Mouse (Mus musculus): ENCODE measurements around the gene H3f3b. TPM values are rescaled to one million over a fixed set of nuclear protein-coding genes. Genes with fewer than 3 reads are reported as not detected.

H3f3b gene
- polyA plus RNA-seq, 1 experiment from 2014 or later, result 1,827 TPM

Other genes with a start within 250 kb of the H3f3b start
- gene Caskin2, start 214.3 kb downstream of the H3f3b start, polyA plus RNA-seq (2014; fragmentation: Nextera tagmentation; extraction: Ambion mirVana), result 16.4 and 19.1 TPM in 2 replicates
- gene Tsen54, start 213.2 kb downstream of the H3f3b start, polyA plus RNA-seq (2014; fragmentation: Nextera tagmentation; extraction: Ambion mirVana), result 26.1 and 29.8 TPM in 2 replicates
- gene Llgl2, start 203.9 kb downstream of the H3f3b start, polyA plus RNA-seq (2014; fragmentation: Nextera tagmentation; extraction: Ambion mirVana), result 6.1 and 6.5 TPM in 2 replicates
- 0.12 and 0.13 TPM in 2 replicates for gene Myo15b, start 169.6 kb downstream of the H3f3b start, polyA plus RNA-seq (2014; fragmentation: Nextera tagmentation; extraction: Ambion mirVana)
- gene Smim5, start 128.0 kb downstream of the H3f3b start, polyA plus RNA-seq (2014; fragmentation: Nextera tagmentation; extraction: Ambion mirVana), result 2.0 and 3.4 TPM in 2 replicates
- 0.42 TPM in 1 of 2 replicates, not detected in the other for gene Smim6, start 115.9 kb downstream of the H3f3b start, polyA plus RNA-seq (2014; fragmentation: Nextera tagmentation; extraction: Ambion mirVana)
- 48.9 and 51.8 TPM in 2 replicates for gene Sap30bp, start 94.7 kb downstream of the H3f3b start, polyA plus RNA-seq (2014; fragmentation: Nextera tagmentation; extraction: Ambion mirVana)
- 23.9 and 25.2 TPM in 2 replicates for gene Recql5, start 94.5 kb downstream of the H3f3b start, polyA plus RNA-seq (2014; fragmentation: Nextera tagmentation; extraction: Ambion mirVana)
- gene Itgb4, start 53.3 kb downstream of the H3f3b start, polyA plus RNA-seq (2014; fragmentation: Nextera tagmentation; extraction: Ambion mirVana), result 0.58 and 0.72 TPM in 2 replicates
- 122 and 124 TPM in 2 replicates for gene Galk1, start 15.2 kb downstream of the H3f3b start, polyA plus RNA-seq (2014; fragmentation: Nextera tagmentation; extraction: Ambion mirVana)
- gene Unk, start 2.4 kb upstream of the H3f3b start, polyA plus RNA-seq (2014; fragmentation: Nextera tagmentation; extraction: Ambion mirVana), result 30.3 and 34.4 TPM in 2 replicates
- 1.3 and 1.5 TPM in 2 replicates for gene Unc13d, start 50.0 kb upstream of the H3f3b start, polyA plus RNA-seq (2014; fragmentation: Nextera tagmentation; extraction: Ambion mirVana)
- 95.3 and 105 TPM in 2 replicates for gene Wbp2, start 59.0 kb upstream of the H3f3b start, polyA plus RNA-seq (2014; fragmentation: Nextera tagmentation; extraction: Ambion mirVana)
- gene Trim47, start 99.2 kb upstream of the H3f3b start, polyA plus RNA-seq (2014; fragmentation: Nextera tagmentation; extraction: Ambion mirVana), result 3.2 and 3.3 TPM in 2 replicates
- gene Trim65, start 103.2 kb upstream of the H3f3b start, polyA plus RNA-seq (2014; fragmentation: Nextera tagmentation; extraction: Ambion mirVana), result 1.6 TPM in 2 replicates
- gene Mrpl38, start 110.9 kb upstream of the H3f3b start, polyA plus RNA-seq (2014; fragmentation: Nextera tagmentation; extraction: Ambion mirVana), result 99.8 and 102 TPM in 2 replicates
- gene Fbf1, start 140.2 kb upstream of the H3f3b start, polyA plus RNA-seq (2014; fragmentation: Nextera tagmentation; extraction: Ambion mirVana), result 35.7 and 37.0 TPM in 2 replicates
- 54.9 and 63.6 TPM in 2 replicates for gene Ten1, start 170.9 kb upstream of the H3f3b start, polyA plus RNA-seq (2014; fragmentation: Nextera tagmentation; extraction: Ambion mirVana)
- 33.2 and 34.4 TPM in 2 replicates for gene Acox1, start 171.1 kb upstream of the H3f3b start, polyA plus RNA-seq (2014; fragmentation: Nextera tagmentation; extraction: Ambion mirVana)
- 0.90 and 0.93 TPM in 2 replicates for gene Evpl, start 210.1 kb upstream of the H3f3b start, polyA plus RNA-seq (2014; fragmentation: Nextera tagmentation; extraction: Ambion mirVana)
- gene Srp68, start 246.3 kb upstream of the H3f3b start, polyA plus RNA-seq (2014; fragmentation: Nextera tagmentation; extraction: Ambion mirVana), result 83.5 and 87.4 TPM in 2 replicates

Data from neural tube, embryonic 11.5 days (tissue).